Mouse (Mus musculus) lung, postnatal 10 days (tissue): ENCODE measurements at regions not wholly inside any gene's neighbourhood (a gene's known extent, or its start where the extent isn't known, plus 50 kb on each side); places are given as distances from the start of the nearest gene placed in this dataset.
"Not testable (repeated sequence)": the region's sequence is repeated elsewhere in the genome, so short reads cannot be mapped to it uniquely, and the experiment has no call there.

ENCODE experiments used
- DNase-seq: peaks from one replicate; pipeline ENCODE4 v3.0.0; 2021

- no peak for DNase-seq
These were observed 105.2 kb upstream of the C9orf72 start for GRCm38 (mm10) chr4:35331161-35331560.

GRCm38 (mm10) chr4:35325300-35325699 lies 99.3 kb upstream of the C9orf72 start:
- no peak for DNase-seq

GRCm38 (mm10) chr4:35322432-35323173 lies 96.6 kb upstream of the C9orf72 start:
- DNase-seq: no peak

- peak; percentile 16 for DNase-seq
These were observed 84.5 kb upstream of the C9orf72 start for GRCm38 (mm10) chr4:35310396-35310977.

GRCm38 (mm10) chr4:35308221-35308620 lies 82.2 kb upstream of the C9orf72 start:
- DNase-seq: no peak

GRCm38 (mm10) chr4:35305210-35305609 lies 79.2 kb upstream of the C9orf72 start:
- DNase-seq: no peak

- peak; percentile 9 for DNase-seq
These were observed 74.9 kb upstream of the C9orf72 start for GRCm38 (mm10) chr4:35300848-35301247.

- not testable (repeated sequence) for DNase-seq
These were observed 74.4 kb upstream of the C9orf72 start for GRCm38 (mm10) chr4:35300374-35300773.

- DNase-seq: no peak
These were observed 58.6 kb upstream of the C9orf72 start for GRCm38 (mm10) chr4:35284611-35285010.
